In the genomic region with DNA sequence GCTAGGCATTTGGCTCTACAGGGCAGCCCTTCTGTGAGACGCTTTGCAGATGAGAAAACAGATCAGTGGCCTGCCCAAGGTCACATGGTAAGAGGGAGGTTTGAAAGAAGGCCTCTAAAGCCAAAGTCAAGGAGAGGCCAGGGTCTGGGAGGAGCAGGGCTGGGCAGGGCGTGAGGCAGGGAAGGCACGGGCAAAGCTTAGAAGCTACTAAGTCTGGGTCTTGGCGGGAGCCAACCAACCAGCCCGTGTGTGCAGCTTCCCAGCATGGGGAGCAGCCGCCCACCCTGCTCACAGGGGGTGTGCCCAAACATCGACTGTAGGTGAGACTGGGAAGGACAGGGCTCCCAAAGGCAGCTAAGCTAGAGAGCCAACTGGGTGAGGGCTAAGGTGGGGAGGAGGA, we compare ENCODE assay signal across 16 mouse cellular contexts.
A peak's percentile ranks its signal among the peaks of the same experiment; 100 is the strongest.
DNase-seq lines count a peak whose midpoint lies in the region; ATAC-seq and TF ChIP-seq lines count a peak whose summit lies in the region.
"Had no signal": no experiment of that assay in that cellular context is flagged by ENCODE, and none has a peak within 500 bp of the region (broad histone marks: within the 10 kb centered on the region; RNA-seq: fewer than 3 reads in every experiment).

No protein-coding gene starts in this region.

- H3K4me2 ChIP-seq in midbrain, embryonic 15.5 days, result no peak overlapping the region
- no peak overlapping the region for H3K4me2 ChIP-seq in intestine, embryonic 14.5 days (ENCODE audit: low read length)
- H3K4me2 ChIP-seq in stomach, postnatal 0 days (replicated peaks; ENCODE audit: low read depth), result no peak overlapping the region
- H3K4me2 ChIP-seq in liver, embryonic 12.5 days, result no peak overlapping the region
- H3K4me2 ChIP-seq: limb, embryonic 15.5 days; neural tube, embryonic 13.5 days had no signal

- ATAC-seq in midbrain, embryonic 15.5 days (replicated peaks), result no peak
- peak; percentile 43 for ATAC-seq in intestine, embryonic 14.5 days (replicated peaks; ENCODE audit: low FRiP score, low TSS enrichment, low read depth)
- no peak; the same call in 1 of the 2 replicates for ATAC-seq in stomach, postnatal 0 days (ENCODE audit: low FRiP score, low TSS enrichment)
- ATAC-seq in liver, embryonic 12.5 days, result no peak

- TF ChIP-seq CTCF in stomach, postnatal 0 days (IDR thresholded peaks at IDR 0.05; ENCODE audit: low read depth), result no peak

- H3K27ac ChIP-seq in midbrain, embryonic 10.5 days (replicated peaks), result peak overlapping the region; percentile 65
- no peak overlapping the region for H3K27ac ChIP-seq in midbrain, embryonic 15.5 days
- H3K27ac ChIP-seq in intestine, embryonic 14.5 days (ENCODE audit: low read depth), result no peak overlapping the region; the same call in 1 of the 2 replicates
- no peak overlapping the region for H3K27ac ChIP-seq in stomach, postnatal 0 days (replicated peaks)
- no peak overlapping the region for H3K27ac ChIP-seq in liver, embryonic 12.5 days
- H3K27ac ChIP-seq: limb, embryonic 15.5 days; neural tube, embryonic 13.5 days had no signal

- 62% methylated on average over 7 of the region's 7 CpGs for WGBS in midbrain, embryonic 10.5 days
- WGBS in midbrain, embryonic 15.5 days, result 72% methylated on average over 7 of the region's 7 CpGs
- WGBS in intestine, embryonic 14.5 days, result 43% methylated on average over 7 of the region's 7 CpGs
- WGBS in stomach, postnatal 0 days, result 37% methylated on average over 7 of the region's 7 CpGs
- WGBS in liver, embryonic 12.5 days (ENCODE audit: insufficient replicate concordance), result 36% methylated on average over 7 of the region's 7 CpGs

- no peak overlapping the region for H3K9ac ChIP-seq in midbrain, embryonic 15.5 days
- H3K9ac ChIP-seq in intestine, embryonic 14.5 days (ENCODE audit: low read length), result no peak overlapping the region
- H3K9ac ChIP-seq in stomach, postnatal 0 days (ENCODE audit: low read length), result no peak overlapping the region
- no peak overlapping the region for H3K9ac ChIP-seq in liver, embryonic 12.5 days
- H3K9ac ChIP-seq: limb, embryonic 15.5 days; neural tube, embryonic 13.5 days had no signal

- no peak overlapping the region for H3K4me3 ChIP-seq in midbrain, embryonic 10.5 days
- H3K4me3 ChIP-seq in midbrain, embryonic 15.5 days, result no peak overlapping the region
- no peak overlapping the region for H3K4me3 ChIP-seq in intestine, embryonic 14.5 days (ENCODE audit: low read depth, low read length)
- H3K4me3 ChIP-seq in stomach, postnatal 0 days (ENCODE audit: low read depth, low read length), result no peak overlapping the region
- H3K4me3 ChIP-seq in liver, embryonic 12.5 days, result no peak overlapping the region
- H3K4me3 ChIP-seq: limb, embryonic 15.5 days; neural tube, embryonic 13.5 days had no signal

- DNase-seq in midbrain, embryonic 10.5 days (ENCODE audit: low spot score), result no peak
- peak; percentile 89 for DNase-seq in ZHBTc4 (ENCODE audit: low read depth, low spot score)
- DNase-seq in intestine, embryonic 14.5 days (ENCODE audit: low spot score), result peak; percentile 63
- peak; percentile 26 for DNase-seq in stomach, postnatal 0 days (ENCODE audit: low spot score)
- no peak for DNase-seq in yolk sac, embryonic 10.5 days (ENCODE audit: low spot score)
- DNase-seq: cerebellum, adult 8-10 months; gastrocnemius, postnatal 14 days; heart, postnatal 36 days; kidney, postnatal 14 days; lung, adult 18-20 months; lung, postnatal 4 days; thymus, postnatal 4 days had no signal

- H3K9me3 ChIP-seq in midbrain, embryonic 10.5 days (replicated peaks), result peaks cover 8% of the 10 kb centered on the region; the same call in 1 of the 2 replicates
- H3K9me3 ChIP-seq in midbrain, embryonic 15.5 days, result no peaks in the 10 kb centered on the region
- peaks cover 3% of the 10 kb centered on the region; the same call in 1 of the 2 replicates for H3K9me3 ChIP-seq in intestine, embryonic 14.5 days (ENCODE audit: control insufficient read depth, low read length)
- no peaks in the 10 kb centered on the region for H3K9me3 ChIP-seq in stomach, postnatal 0 days (ENCODE audit: control insufficient read depth, low read length)
- no peaks in the 10 kb centered on the region for H3K9me3 ChIP-seq in liver, embryonic 12.5 days (replicated peaks)
- H3K9me3 ChIP-seq: limb, embryonic 15.5 days; neural tube, embryonic 13.5 days had no signal

- H3K27me3 ChIP-seq in midbrain, embryonic 10.5 days (ENCODE audit: low read depth, poor library complexity, severe bottlenecking), result no peaks in the 10 kb centered on the region; the same call in 1 of the 2 replicates
- no peaks in the 10 kb centered on the region for H3K27me3 ChIP-seq in midbrain, embryonic 15.5 days (replicated peaks)
- no peaks in the 10 kb centered on the region for H3K27me3 ChIP-seq in intestine, embryonic 14.5 days (replicated peaks; ENCODE audit: control insufficient read depth, insufficient read depth, low read length)
- no peaks in the 10 kb centered on the region for H3K27me3 ChIP-seq in stomach, postnatal 0 days (ENCODE audit: control insufficient read depth, insufficient read depth, low read length)
- H3K27me3 ChIP-seq in liver, embryonic 12.5 days (replicated peaks), result no peaks in the 10 kb centered on the region
- H3K27me3 ChIP-seq: limb, embryonic 15.5 days; neural tube, embryonic 13.5 days had no signal

- TF ChIP-seq EP300 in stomach, postnatal 0 days (optimal IDR thresholded peaks at IDR 0.05), result no peak

- H3K36me3 ChIP-seq in midbrain, embryonic 10.5 days, result peaks cover 72% of the 10 kb centered on the region
- 0 out of 2 replicates have a peak, but pooled peaks cover 3% of the 10 kb centered on the region for H3K36me3 ChIP-seq in midbrain, embryonic 15.5 days (replicated peaks)
- H3K36me3 ChIP-seq in intestine, embryonic 14.5 days (ENCODE audit: control insufficient read depth, insufficient read depth, low read length), result no peaks in the 10 kb centered on the region
- no peaks in the 10 kb centered on the region for H3K36me3 ChIP-seq in stomach, postnatal 0 days (ENCODE audit: control insufficient read depth, insufficient read depth, low read length)
- no peaks in the 10 kb centered on the region for H3K36me3 ChIP-seq in liver, embryonic 12.5 days

- H3K4me1 ChIP-seq in midbrain, embryonic 10.5 days, result peaks cover 78% of the 10 kb centered on the region
- peaks cover 26% of the 10 kb centered on the region for H3K4me1 ChIP-seq in midbrain, embryonic 15.5 days
- H3K4me1 ChIP-seq in intestine, embryonic 14.5 days (replicated peaks; ENCODE audit: control insufficient read depth, insufficient read depth, low read length), result peaks cover 30% of the 10 kb centered on the region
- H3K4me1 ChIP-seq in stomach, postnatal 0 days (replicated peaks; ENCODE audit: control insufficient read depth, insufficient read depth), result no peaks in the 10 kb centered on the region; the same call in none of the 2 replicates
- 0 out of 2 replicates have a peak, but pooled peaks cover 13% of the 10 kb centered on the region for H3K4me1 ChIP-seq in liver, embryonic 12.5 days

Comparison
In these comparisons a context has a peak if more than half of its experiments do, and no peak if none do; other contexts are left out.
1. DNase-seq: peak in ZHBTc4 (single experiment), intestine, embryonic 14.5 days (single experiment) and stomach, postnatal 0 days (single experiment); none in midbrain, embryonic 10.5 days (single experiment) and yolk sac, embryonic 10.5 days (single experiment).